Mouse (Mus musculus) spleen, adult 2 months (tissue): ENCODE data around the gene Sln.

Experiments
- CTCF ChIP-seq: fragments of 200-500 bp; IDR thresholded peaks from 2 replicates; pipeline ENCODE4 v1.5.1; 2011; ENCODE audit warnings: mild to moderate bottlenecking, inconsistent platforms; ENCODE audit not compliant: insufficient read depth, insufficient read length, insufficient replicate concordance; ENCODE audit errors: extremely low read depth
- POLR2A ChIP-seq: fragments of 200-500 bp; IDR thresholded peaks from 2 replicates; pipeline ENCODE4 v1.6.1; 2011; ENCODE audit warnings: low read depth, low read length, inconsistent platforms

GRCm38 (mm10) chr9:53802921-53803320, 47.0 kb upstream of the Sln start:
- TF ChIP-seq CTCF = no peak
- TF ChIP-seq POLR2A = no peak
